Comparison of ENCODE assay signal across 12 mouse cellular contexts in the genomic region with DNA sequence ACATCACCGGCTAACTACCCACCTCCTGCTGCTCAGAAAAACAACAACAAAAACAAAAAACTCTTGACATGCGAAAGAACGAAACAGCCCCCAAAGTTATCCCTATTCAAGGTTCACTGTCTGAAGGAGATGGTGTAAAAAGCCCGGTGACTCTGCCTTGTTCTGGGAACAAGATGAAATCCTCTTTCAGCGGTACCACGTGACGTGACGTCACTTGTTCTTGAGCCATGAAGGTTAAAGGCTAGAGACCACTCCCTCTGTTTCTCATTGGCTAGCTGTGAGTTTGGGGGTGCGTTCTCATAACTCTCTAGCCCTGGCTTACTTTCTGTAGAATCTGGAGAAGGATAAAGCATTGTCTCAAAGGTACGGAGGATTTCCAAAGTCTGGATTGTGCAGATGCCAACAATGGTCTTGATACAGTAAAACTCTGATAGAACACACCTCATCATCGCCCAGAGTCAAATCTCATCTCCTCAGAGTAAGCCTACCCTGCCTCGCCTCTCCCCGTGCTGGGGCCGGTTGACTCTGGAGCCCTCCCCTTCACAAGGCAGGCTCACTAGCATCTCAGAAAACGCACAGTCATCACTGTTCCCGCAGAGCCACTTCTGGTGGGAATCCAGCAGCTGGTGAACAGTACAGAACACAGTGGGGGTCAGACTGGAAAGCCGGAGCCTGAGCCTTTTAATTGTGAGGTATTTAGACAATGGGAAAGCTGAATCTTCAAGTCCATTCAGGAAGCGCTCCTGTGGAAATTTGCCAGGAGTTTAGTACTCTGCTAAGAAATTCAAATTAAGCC.
DNase-seq lines count a peak whose midpoint lies in the region; ATAC-seq and TF ChIP-seq lines count a peak whose summit lies in the region.
"Had no signal": no experiment of that assay in that cellular context is flagged by ENCODE, and none has a peak within 500 bp of the region (broad histone marks: within the 10 kb centered on the region; RNA-seq: fewer than 3 reads in every experiment).

No protein-coding gene starts in this region.

- H3K9ac ChIP-seq in embryonic facial prominence, embryonic 11.5 days (replicated peaks; ENCODE audit: low read length) = no peak overlapping the region
- H3K9ac ChIP-seq in liver, postnatal 0 days (replicated peaks) = no peak overlapping the region

- no peak overlapping the region for H3K27ac ChIP-seq in embryonic facial prominence, embryonic 11.5 days (replicated peaks; ENCODE audit: low read depth, low read length)
- H3K27ac ChIP-seq in embryonic facial prominence, embryonic 10.5 days (replicated peaks) = no peak overlapping the region
- 0 out of 2 replicates have a peak overlapping the region, but pooled peaks have one; percentile 53 for H3K27ac ChIP-seq in hindbrain, embryonic 10.5 days
- H3K27ac ChIP-seq in liver, postnatal 0 days (ENCODE audit: low read depth) = no peak overlapping the region

- DNase-seq in embryonic facial prominence, embryonic 11.5 days (ENCODE audit: low spot score) = no peak
- DNase-seq in embryonic facial prominence, embryonic 10.5 days (ENCODE audit: low spot score) = no peak
- peak; percentile 6 for DNase-seq in lung, postnatal 10 days
- no peak for DNase-seq in lung, adult 18-20 months
- peak; percentile 32 for DNase-seq in hindbrain, embryonic 10.5 days (ENCODE audit: low spot score)
- DNase-seq in retina, embryonic 14.5 days (ENCODE audit: low spot score) = peak; percentile 69
- DNase-seq in frontal cortex, postnatal 25 days (ENCODE audit: low spot score in 2 of 2) = no peak
- no peak for DNase-seq in liver, postnatal 0 days
- DNase-seq: adrenal gland, adult 2 months; cerebellum, postnatal 36 days; kidney, adult 2 months; liver had no signal

- no peaks in the 10 kb centered on the region for H3K4me1 ChIP-seq in embryonic facial prominence, embryonic 11.5 days (ENCODE audit: control insufficient read depth, insufficient read depth, low read length)
- peaks cover 1% of the 10 kb centered on the region; the same call in 1 of the 2 replicates for H3K4me1 ChIP-seq in embryonic facial prominence, embryonic 10.5 days
- peaks cover 17% of the 10 kb centered on the region for H3K4me1 ChIP-seq in hindbrain, embryonic 10.5 days (replicated peaks)
- no peaks in the 10 kb centered on the region for H3K4me1 ChIP-seq in liver, postnatal 0 days (ENCODE audit: insufficient read depth)

- WGBS in embryonic facial prominence, embryonic 11.5 days = 56% methylated on average over 18 of the region's 18 CpGs
- 60% methylated on average over 18 of the region's 18 CpGs for WGBS in embryonic facial prominence, embryonic 10.5 days
- WGBS in hindbrain, embryonic 10.5 days = 51% methylated on average over 18 of the region's 18 CpGs
- 54% methylated on average over 18 of the region's 18 CpGs for WGBS in liver, postnatal 0 days (ENCODE audit: insufficient replicate concordance)

- peak overlapping the region; percentile 15; the same call in 1 of the 2 replicates for H3K4me2 ChIP-seq in embryonic facial prominence, embryonic 11.5 days (ENCODE audit: low read depth, low read length)
- H3K4me2 ChIP-seq in liver, postnatal 0 days (ENCODE audit: low read depth, low read length) = no peak overlapping the region

- H3K36me3 ChIP-seq in embryonic facial prominence, embryonic 11.5 days (replicated peaks; ENCODE audit: control insufficient read depth, insufficient read depth, low read depth, low read length) = no peaks in the 10 kb centered on the region
- no peaks in the 10 kb centered on the region for H3K36me3 ChIP-seq in embryonic facial prominence, embryonic 10.5 days (replicated peaks)
- no peaks in the 10 kb centered on the region for H3K36me3 ChIP-seq in hindbrain, embryonic 10.5 days
- no peaks in the 10 kb centered on the region for H3K36me3 ChIP-seq in liver, postnatal 0 days (replicated peaks; ENCODE audit: insufficient read depth, low read length)

- TF ChIP-seq CTCF in liver, postnatal 0 days (IDR thresholded peaks at IDR 0.05; ENCODE audit: low read depth) = no peak

- H3K27me3 ChIP-seq in embryonic facial prominence, embryonic 11.5 days (ENCODE audit: control insufficient read depth, insufficient read depth, low read length) = no peaks in the 10 kb centered on the region; the same call in 1 of the 2 replicates
- H3K27me3 ChIP-seq in embryonic facial prominence, embryonic 10.5 days (replicated peaks; ENCODE audit: low read depth, poor library complexity, severe bottlenecking) = peaks cover 4% of the 10 kb centered on the region; the same call in 1 of the 2 replicates
- peaks cover 4% of the 10 kb centered on the region; the same call in 1 of the 2 replicates for H3K27me3 ChIP-seq in hindbrain, embryonic 10.5 days (ENCODE audit: insufficient read depth, poor library complexity, severe bottlenecking)
- H3K27me3 ChIP-seq in liver, postnatal 0 days (ENCODE audit: insufficient read depth, low read length) = 0 out of 2 replicates have a peak, but pooled peaks cover 2% of the 10 kb centered on the region

- H3K4me3 ChIP-seq in embryonic facial prominence, embryonic 11.5 days (ENCODE audit: low read depth, low read length) = no peak overlapping the region
- H3K4me3 ChIP-seq in embryonic facial prominence, embryonic 10.5 days = no peak overlapping the region
- H3K4me3 ChIP-seq in hindbrain, embryonic 10.5 days = no peak overlapping the region
- no peak overlapping the region for H3K4me3 ChIP-seq in liver, postnatal 0 days (ENCODE audit: low read depth, low read length)

- no peak for ATAC-seq in embryonic facial prominence, embryonic 11.5 days (replicated peaks; ENCODE audit: insufficient number of reproducible peaks, low FRiP score, low TSS enrichment, low read depth)
- ATAC-seq in liver, postnatal 0 days = no peak

- H3K9me3 ChIP-seq in embryonic facial prominence, embryonic 11.5 days (replicated peaks; ENCODE audit: control insufficient read depth, low read length) = no peaks in the 10 kb centered on the region
- no peaks in the 10 kb centered on the region for H3K9me3 ChIP-seq in embryonic facial prominence, embryonic 10.5 days
- H3K9me3 ChIP-seq in hindbrain, embryonic 10.5 days = no peaks in the 10 kb centered on the region
- H3K9me3 ChIP-seq in liver, postnatal 0 days (ENCODE audit: low read length) = no peaks in the 10 kb centered on the region

- no peak for TF ChIP-seq EP300 in liver, postnatal 0 days (IDR thresholded peaks at IDR 0.05; ENCODE audit: low read depth)

Comparison
In these comparisons a context has a peak if more than half of its experiments do, and no peak if none do; other contexts are left out.
1. DNase-seq: peak in lung, postnatal 10 days (single experiment), hindbrain, embryonic 10.5 days (single experiment) and retina, embryonic 14.5 days (single experiment); none in embryonic facial prominence, embryonic 11.5 days (single experiment), embryonic facial prominence, embryonic 10.5 days (single experiment), lung, adult 18-20 months (0 of 2), frontal cortex, postnatal 25 days (0 of 2) and liver, postnatal 0 days (single experiment).